Mouse (Mus musculus) CD4-positive naive resting alpha-beta T cell, adult 76 days (primary cell): ENCODE measurements around the gene Kif28. TPM values are rescaled to one million over a fixed set of nuclear protein-coding genes. Genes with fewer than 3 reads are reported as not detected.

Experiments
- total RNA-seq: library from RNA; stranded (reverse); gene quantifications from one replicate; pipeline ENCODE4 v1.2.4, GENCODE M21; 2023

Kif28 gene
- total RNA-seq, result 0.21 TPM

DNA sequence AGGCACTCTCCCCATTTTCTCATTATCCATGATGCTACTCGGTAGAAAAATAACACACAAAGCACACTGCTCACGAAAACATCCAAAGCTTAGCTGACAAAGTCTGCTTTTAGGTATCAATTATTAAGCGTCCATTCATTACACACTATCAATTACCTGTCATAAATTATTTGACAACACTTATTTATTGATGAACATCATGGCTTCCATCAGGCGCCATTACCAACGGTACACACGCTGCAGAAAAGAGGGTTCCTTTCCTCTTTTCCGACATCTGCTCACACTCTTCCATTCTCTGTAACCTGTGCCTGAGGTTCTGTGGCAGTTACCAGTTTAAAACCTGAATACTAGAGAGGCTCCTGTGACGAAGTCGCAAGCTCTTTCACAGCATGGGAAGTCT, at the start of gene Kif28:
TSS of gene Kif28 (minus strand) at position 101 of the 400 bp plus-strand sequence.

DNA sequence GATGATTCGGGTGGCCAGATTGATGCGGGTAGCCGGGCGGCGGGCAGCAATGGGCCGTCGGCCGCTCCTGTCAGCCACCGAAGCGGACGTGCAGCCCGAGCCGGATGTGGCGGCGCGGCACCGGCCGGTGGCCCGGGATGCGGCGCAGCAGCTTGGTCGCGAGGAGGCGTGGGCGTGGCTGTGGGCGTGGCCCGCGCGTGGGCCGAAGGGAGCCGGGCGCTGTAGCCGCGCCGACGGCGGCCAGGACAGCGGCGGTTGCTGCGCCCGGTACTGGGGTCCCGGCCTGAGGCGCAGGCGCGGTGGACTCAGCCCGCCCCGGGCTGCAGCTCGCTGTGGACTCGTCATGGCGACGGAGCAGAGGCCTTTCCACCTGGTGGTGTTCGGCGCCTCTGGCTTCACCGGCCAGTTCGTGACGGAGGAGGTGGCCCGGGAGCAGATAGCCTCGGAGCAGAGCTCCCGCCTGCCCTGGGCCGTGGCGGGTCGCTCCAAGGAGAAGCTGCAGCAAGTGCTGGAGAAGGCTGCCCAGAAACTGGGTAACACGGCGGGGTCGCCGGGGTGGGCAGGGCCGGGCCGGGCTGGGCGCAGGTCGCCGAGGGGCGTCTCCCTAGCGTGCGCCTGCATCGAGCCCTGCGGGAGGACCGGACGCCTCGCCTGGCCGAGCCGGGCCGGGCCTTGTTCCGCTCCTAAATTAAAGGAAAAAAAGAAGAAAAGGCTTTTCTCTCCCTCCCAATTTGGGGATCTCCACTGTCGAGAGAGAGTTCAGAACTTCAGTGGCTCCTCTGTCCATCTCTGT, 76.9 kb downstream of the Kif28 start, which contains the start of gene Sccpdh:
TSS of gene Sccpdh (plus strand) at position 198 of the 793 bp plus-strand sequence.

Other genes with a start within 250 kb of the Kif28 start
- gene Smyd3, start 227.2 kb downstream of the Kif28 start, total RNA-seq, result 62.3 TPM
- gene Tfb2m, start 199.0 kb downstream of the Kif28 start, total RNA-seq, result 44.6 TPM
- 74.5 TPM for gene Cnst, start 198.9 kb downstream of the Kif28 start, total RNA-seq
- gene Sccpdh, start 77.1 kb downstream of the Kif28 start, total RNA-seq, result 0.59 TPM
- not detected for gene Gm10518, start 58.1 kb upstream of the Kif28 start, total RNA-seq
- 117 TPM for gene Ahctf1, start 58.4 kb upstream of the Kif28 start, total RNA-seq
- 4.2 TPM for gene Cdc42bpa, start 215.2 kb upstream of the Kif28 start, total RNA-seq